Mouse (Mus musculus) midbrain, postnatal 0 days (tissue): Measurements from ENCODE around the gene Mtx2. TPM values are rescaled to one million over a fixed set of nuclear protein-coding genes. Genes with fewer than 3 reads are reported as not detected.

ENCODE experiments used
- ATAC-seq: fragments of 200-750 bp; cut with Nextera tagmentation; 2 replicates; pipeline ENCODE4 v1.8.0; 2017; ENCODE audit warnings: moderate number of reproducible peaks, mild to moderate bottlenecking, moderate TSS enrichment, moderate library complexity; ENCODE audit not compliant: low FRiP score
- DNase-seq: peaks from one replicate; pipeline ENCODE4 v3.0.0-alpha.2; 2015; ENCODE audit warnings: low spot score
- H3K27ac ChIP-seq: fragments of 300-500 bp; sonication (generic); 2 replicates; pipeline ENCODE4 v1.5.1; 2014; ENCODE audit warnings: low read depth, mild to moderate bottlenecking, low read length, mixed read lengths
- H3K27me3 ChIP-seq: fragments of 300-500 bp; sonication (generic); 2 replicates; pipeline ENCODE4 v1.6.1; 2014; ENCODE audit warnings: low read length, control low read depth, mixed read lengths; ENCODE audit not compliant: insufficient read depth
- H3K36me3 ChIP-seq: fragments of 300-500 bp; sonication (generic); 2 replicates; pipeline ENCODE4 v1.6.1; 2014; ENCODE audit warnings: low read length, control low read depth, mixed read lengths; ENCODE audit not compliant: insufficient read depth
- H3K4me1 ChIP-seq: fragments of 300-500 bp; sonication (generic); 2 replicates; pipeline ENCODE4 v1.6.1; 2014; ENCODE audit warnings: mild to moderate bottlenecking, control low read depth, antibody characterized with exemption, low read length, mixed read lengths; ENCODE audit not compliant: insufficient read depth
- H3K4me2 ChIP-seq: fragments of 300-500 bp; sonication (generic); 2 replicates; pipeline ENCODE4 v1.6.1; 2014; ENCODE audit warnings: low read depth, mild to moderate bottlenecking, low read length, mixed read lengths; ENCODE audit not compliant: poor library complexity, severe bottlenecking
- H3K4me3 ChIP-seq: fragments of 300-500 bp; sonication (generic); 2 replicates; pipeline ENCODE4 v1.5.1; 2014; ENCODE audit warnings: low read depth, mild to moderate bottlenecking, low read length, moderate library complexity
- H3K9ac ChIP-seq: fragments of 300-500 bp; sonication (generic); replicated peaks from 2 replicates; pipeline ENCODE4 v1.6.1; 2014; ENCODE audit warnings: mild to moderate bottlenecking, low read length, moderate library complexity, mixed read lengths; ENCODE audit not compliant: poor library complexity, severe bottlenecking
- H3K9me3 ChIP-seq: fragments of 300-500 bp; sonication (generic); 2 replicates; pipeline ENCODE4 v1.6.1; 2016; ENCODE audit warnings: low read length, control low read depth
- CTCF ChIP-seq: IDR thresholded peaks from 2 replicates; pipeline ENCODE4 v1.5.1; 2016; ENCODE audit warnings: antibody characterized with exemption, mild to moderate bottlenecking
- WGBS: fragments of 180-500 bp; shearing (Covaris S2); extraction: QIAGEN DNeasy Blood & Tissue Kit; methylation state at CpG from one replicate; pipeline ENCODE4 v1.1.7; 2014; 5-methylcytosine and 5-hydroxymethylcytosine counted together
- polyA plus RNA-seq: library from polyadenylated mRNA; unstranded; fragments of >200 nt; fragmentation: Nextera tagmentation; extraction: Ambion mirVana; gene quantifications from 2 replicates; pipeline ENCODE4 v1.2.1, GENCODE M21; 2015
- total RNA-seq: library from RNA; depleted of rRNA; stranded (reverse); fragments of >200 nt; gene quantifications from 2 replicates; pipeline ENCODE4 v1.2.3, GENCODE M21; 2014

The Mtx2 gene
- total and polyA plus RNA-seq, 2 experiments from 2014 or later: 114 to 151 TPM

- no peak for DNase-seq
- WGBS: 73% methylated on average over 3 of the region's 3 CpGs
- Histone ChIP-seq H3K27ac (peak overlapping the region; percentile 79), H3K36me3 (no peaks in the 10 kb centered on the region), H3K4me3 (peak overlapping the region; percentile 91), H3K27me3 (no peaks in the 10 kb centered on the region), H3K9ac (peak overlapping the region; percentile 91), H3K9me3 (no peaks in the 10 kb centered on the region), H3K4me2 (peak overlapping the region; percentile 84), H3K4me1 (no peaks in the 10 kb centered on the region)
- no peak for TF ChIP-seq CTCF
- no peak for ATAC-seq
Measured at GRCm38 (mm10) chr2:74825371-74825729, 253 bp upstream of the Mtx2 start.

DNA sequence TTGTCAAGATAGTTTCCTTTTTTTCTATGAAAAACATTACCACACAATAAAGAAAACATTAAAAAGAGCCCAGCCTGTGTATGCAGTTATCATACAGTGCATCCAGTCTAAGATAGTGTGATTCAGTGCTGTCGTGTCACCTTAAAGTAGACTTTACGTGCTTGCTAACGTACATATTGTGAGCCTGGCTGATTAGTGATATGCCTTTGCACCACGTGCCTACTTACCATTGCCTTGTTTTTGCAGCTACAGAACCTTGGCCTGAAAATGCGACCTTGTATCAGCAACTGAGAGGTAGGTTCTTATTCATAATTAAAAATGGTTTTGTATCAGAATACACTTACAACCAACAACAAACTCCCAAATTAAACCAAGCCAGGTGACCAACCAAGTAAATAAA lies 21.4 kb downstream of the Mtx2 start:
- Histone ChIP-seq H3K27ac (no peak overlapping the region), H3K4me3 (no peak overlapping the region), H3K36me3 (no peaks in the 10 kb centered on the region), H3K4me2 (no peak overlapping the region), H3K27me3 (no peaks in the 10 kb centered on the region), H3K4me1 (no peaks in the 10 kb centered on the region), H3K9me3 (no peaks in the 10 kb centered on the region), H3K9ac (no peak overlapping the region)
- no peak for DNase-seq
- TF ChIP-seq CTCF: no peak
- ATAC-seq: no peak
- whole genome bisulfite sequencing: 87% methylated on average over 5 of the region's 5 CpGs

GRCm38 (mm10) chr2:74847516-74847915 lies 21.9 kb downstream of the Mtx2 start:
- TF ChIP-seq CTCF: no peak
- Histone ChIP-seq H3K27ac (no peak overlapping the region), H3K4me2 (no peak overlapping the region), H3K27me3 (no peaks in the 10 kb centered on the region), H3K9me3 (no peaks in the 10 kb centered on the region), H3K4me3 (no peak overlapping the region), H3K4me1 (no peaks in the 10 kb centered on the region), H3K9ac (no peak overlapping the region), H3K36me3 (no peaks in the 10 kb centered on the region)
- 75% methylated on average over 2 of the region's 2 CpGs for WGBS
- DNase-seq: no peak
- no peak for ATAC-seq

DNA sequence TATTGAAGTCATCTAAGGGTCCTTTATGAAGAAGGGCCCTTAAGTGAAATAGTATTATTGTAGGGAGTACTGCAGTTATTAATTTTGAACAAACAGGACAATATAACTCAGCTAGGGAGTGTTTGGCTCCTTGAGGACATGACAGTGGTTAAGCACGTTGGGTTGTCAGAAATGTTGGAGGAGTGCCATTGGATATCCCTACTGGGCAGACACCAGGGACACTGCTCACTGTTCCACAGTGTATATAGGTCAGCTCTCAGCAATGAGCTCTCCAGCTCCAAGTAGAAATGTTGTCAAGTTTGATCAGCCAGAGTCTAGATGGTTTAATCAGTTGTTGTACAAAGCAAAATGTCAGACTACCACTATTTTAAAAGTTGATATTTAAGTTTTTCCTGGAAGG lies 24.4 kb downstream of the Mtx2 start:
- Histone ChIP-seq H3K9me3 (no peaks in the 10 kb centered on the region), H3K4me1 (no peaks in the 10 kb centered on the region), H3K9ac (no peak overlapping the region), H3K27me3 (no peaks in the 10 kb centered on the region), H3K4me3 (no peak overlapping the region), H3K36me3 (no peaks in the 10 kb centered on the region), H3K27ac (no peak overlapping the region), H3K4me2 (no peak overlapping the region)
- ATAC-seq: no peak
- TF ChIP-seq CTCF: no peak
- 51% methylated on average over 1 of the region's 1 CpGs for WGBS
- DNase-seq: no peak

DNA sequence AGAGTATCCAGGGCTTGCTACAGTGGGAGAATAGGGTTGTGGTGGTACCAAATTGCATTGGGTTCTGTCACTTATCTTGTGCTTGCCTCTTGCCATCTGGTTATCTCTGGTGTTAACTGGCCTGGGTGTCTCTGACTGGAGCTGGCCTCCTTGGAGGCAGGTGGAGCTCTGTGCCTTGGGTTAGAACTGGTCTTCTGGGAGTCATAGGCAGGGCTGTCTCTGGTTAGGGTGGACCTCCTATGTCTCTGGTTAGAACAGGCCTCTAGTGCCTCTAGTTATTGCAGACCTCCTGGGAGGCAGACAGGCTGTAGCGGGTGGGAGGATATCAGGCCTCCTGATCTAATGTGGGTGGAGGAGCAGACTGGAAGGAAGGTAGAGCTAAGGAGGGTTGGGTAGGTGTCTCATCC lies 36.5 kb downstream of the Mtx2 start:
- no peak for TF ChIP-seq CTCF
- H3K4me1 ChIP-seq: no peaks in the 10 kb centered on the region
- H3K36me3 ChIP-seq: no peaks in the 10 kb centered on the region
- no peak overlapping the region for H3K4me3 ChIP-seq
- WGBS: 100% methylated on average over 1 of the region's 1 CpGs
- H3K4me2 ChIP-seq: no peak overlapping the region
- H3K27ac ChIP-seq: no peak overlapping the region
- no peaks in the 10 kb centered on the region for H3K9me3 ChIP-seq
- no peak overlapping the region for H3K9ac ChIP-seq
- ATAC-seq: no peak
- no peaks in the 10 kb centered on the region for H3K27me3 ChIP-seq
- DNase-seq: no peak

- no peak for TF ChIP-seq CTCF
- no peak overlapping the region for H3K27ac ChIP-seq
- DNase-seq (no peak), ATAC-seq (no peak)
- H3K27me3 ChIP-seq: no peaks in the 10 kb centered on the region
- H3K4me3 ChIP-seq: no peak overlapping the region
- H3K4me2 ChIP-seq: no peak overlapping the region
- no peaks in the 10 kb centered on the region for H3K36me3 ChIP-seq
- H3K4me1 ChIP-seq: no peaks in the 10 kb centered on the region
- H3K9me3 ChIP-seq: no peaks in the 10 kb centered on the region
- H3K9ac ChIP-seq: no peak overlapping the region
Measured at GRCm38 (mm10) chr2:74865414-74865813, 39.8 kb downstream of the Mtx2 start.
